In the genomic region with DNA sequence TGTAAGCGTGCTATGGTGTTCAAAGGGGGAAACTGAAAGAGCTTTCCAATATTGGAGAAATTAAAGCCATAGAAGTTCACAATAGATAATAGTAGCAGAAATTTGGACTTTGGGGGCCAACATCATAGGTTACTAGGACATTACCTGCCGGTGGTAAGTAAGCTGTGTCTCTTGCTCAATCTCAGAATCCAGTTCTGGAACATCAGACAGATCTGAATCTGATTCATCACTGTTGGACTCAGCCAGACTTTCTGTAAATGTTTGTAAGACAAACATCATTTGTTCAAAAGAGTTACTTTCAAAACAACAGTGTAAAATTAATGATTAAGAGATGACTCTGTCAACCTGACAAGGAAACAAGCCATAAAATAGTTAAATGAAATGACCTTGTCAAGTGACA, we compare ENCODE assay signal across 22 mouse cellular contexts. TPM values are rescaled to one million over a fixed set of nuclear protein-coding genes. Genes with fewer than 3 reads are reported as not detected.
A peak's percentile ranks its signal among the peaks of the same experiment; 100 is the strongest.
DNase-seq lines count a peak whose midpoint lies in the region; ATAC-seq and TF ChIP-seq lines count a peak whose summit lies in the region.
"Had no signal": no experiment of that assay in that cellular context is flagged by ENCODE, and none has a peak within 500 bp of the region (broad histone marks: within the 10 kb centered on the region; RNA-seq: fewer than 3 reads in every experiment).

No protein-coding gene starts in this region.

- TF ChIP-seq EP300 in liver, postnatal 0 days (IDR thresholded peaks at IDR 0.05; ENCODE audit: low read depth): no peak

- no peaks in the 10 kb centered on the region for H3K27me3 ChIP-seq in kidney, adult 2 months (replicated peaks; ENCODE audit: control insufficient read depth, insufficient read depth, low read length)
- H3K27me3 ChIP-seq in kidney, embryonic 15.5 days: no peaks in the 10 kb centered on the region
- H3K27me3 ChIP-seq in kidney, embryonic 14.5 days (ENCODE audit: control insufficient read depth, insufficient read depth, low read length): no peaks in the 10 kb centered on the region
- no peaks in the 10 kb centered on the region for H3K27me3 ChIP-seq in liver, adult 2 months (ENCODE audit: control insufficient read depth, insufficient read depth, low read length)
- no peaks in the 10 kb centered on the region for H3K27me3 ChIP-seq in liver, embryonic 12.5 days (replicated peaks)
- no peaks in the 10 kb centered on the region for H3K27me3 ChIP-seq in liver, postnatal 0 days (ENCODE audit: insufficient read depth, low read length)
- H3K27me3 ChIP-seq: CH12.LX, Patski had no signal

- WGBS in kidney, adult 2 months: 69% methylated on average over 2 of the region's 2 CpGs
- WGBS in kidney, embryonic 15.5 days: 86% methylated on average over 2 of the region's 2 CpGs
- 92% methylated on average over 2 of the region's 2 CpGs for WGBS in kidney, embryonic 14.5 days
- WGBS in liver, adult 2 months: 43% methylated on average over 2 of the region's 2 CpGs
- WGBS in liver, embryonic 12.5 days (ENCODE audit: insufficient replicate concordance): 57% methylated on average over 2 of the region's 2 CpGs
- WGBS in liver, postnatal 0 days (ENCODE audit: insufficient replicate concordance): 62% methylated on average over 2 of the region's 2 CpGs

- no peak for ATAC-seq in kidney, embryonic 15.5 days (replicated peaks; ENCODE audit: low FRiP score)
- no peak for ATAC-seq in kidney, embryonic 14.5 days (ENCODE audit: low FRiP score, low TSS enrichment)
- no peak for ATAC-seq in liver, embryonic 12.5 days
- peak; percentile 88 for ATAC-seq in liver, postnatal 0 days
- ATAC-seq: activated CD4-positive, CD25-positive, alpha-beta regulatory T cell, adult 4 months; CD4-positive, CD25-positive, alpha-beta regulatory T cell, adult 4 months; Patski had no signal

- H3K9me3 ChIP-seq in kidney, embryonic 15.5 days (replicated peaks): no peaks in the 10 kb centered on the region
- H3K9me3 ChIP-seq in kidney, embryonic 14.5 days (ENCODE audit: control insufficient read depth, low read length): no peaks in the 10 kb centered on the region
- no peaks in the 10 kb centered on the region for H3K9me3 ChIP-seq in liver, embryonic 12.5 days (replicated peaks)
- peaks cover 2% of the 10 kb centered on the region; the same call in 1 of the 2 replicates for H3K9me3 ChIP-seq in liver, postnatal 0 days (ENCODE audit: low read length)
- H3K9me3 ChIP-seq: G1E had no signal

- no peak for TF ChIP-seq POLR2A in kidney, adult 2 months (IDR thresholded peaks at IDR 0.05; ENCODE audit: low read depth, low read length)
- no peak for TF ChIP-seq POLR2A in liver, adult 2 months (IDR thresholded peaks at IDR 0.05; ENCODE audit: extremely low read depth, insufficient read depth, low read length)

- no peaks in the 10 kb centered on the region for H3K79me2 ChIP-seq in liver, adult 2 months (ENCODE audit: control insufficient read depth, insufficient read depth, low read length)

- no peaks in the 10 kb centered on the region; the same call in 1 of the 2 replicates for H3K36me3 ChIP-seq in kidney, adult 2 months (ENCODE audit: control insufficient read depth, insufficient read depth, low read length)
- no peaks in the 10 kb centered on the region for H3K36me3 ChIP-seq in kidney, embryonic 15.5 days
- no peaks in the 10 kb centered on the region for H3K36me3 ChIP-seq in kidney, embryonic 14.5 days (ENCODE audit: control insufficient read depth, insufficient read depth, low read length)
- peaks cover 6% of the 10 kb centered on the region for H3K36me3 ChIP-seq in liver, adult 2 months (ENCODE audit: control insufficient read depth, insufficient read depth, low read length)
- H3K36me3 ChIP-seq in liver, embryonic 12.5 days: no peaks in the 10 kb centered on the region
- H3K36me3 ChIP-seq in liver, postnatal 0 days (replicated peaks; ENCODE audit: insufficient read depth, low read length): no peaks in the 10 kb centered on the region

- no peaks in the 10 kb centered on the region for H3K4me1 ChIP-seq in kidney, adult 2 months (ENCODE audit: control insufficient read depth, insufficient read depth, low read length)
- H3K4me1 ChIP-seq in kidney, embryonic 15.5 days: no peaks in the 10 kb centered on the region
- H3K4me1 ChIP-seq in kidney, embryonic 14.5 days (ENCODE audit: control insufficient read depth, insufficient read depth, low read length): no peaks in the 10 kb centered on the region
- no peaks in the 10 kb centered on the region; the same call in 1 of the 2 replicates for H3K4me1 ChIP-seq in liver, adult 2 months (ENCODE audit: control insufficient read depth, insufficient read depth, low read length)
- H3K4me1 ChIP-seq in liver, embryonic 12.5 days: no peaks in the 10 kb centered on the region
- no peaks in the 10 kb centered on the region for H3K4me1 ChIP-seq in liver, postnatal 0 days (ENCODE audit: insufficient read depth)

- no peak for TF ChIP-seq CTCF in kidney, adult 2 months (conservative IDR thresholded peaks at IDR 0.05; ENCODE audit: insufficient read depth, insufficient read length, low read depth, low read length)
- no peak for TF ChIP-seq CTCF in liver, adult 2 months (IDR thresholded peaks at IDR 0.05; ENCODE audit: low read depth, low read length)
- no peak for TF ChIP-seq CTCF in liver, postnatal 0 days (IDR thresholded peaks at IDR 0.05; ENCODE audit: low read depth)

- no peak overlapping the region for H3K27ac ChIP-seq in kidney, adult 2 months (ENCODE audit: insufficient read depth, low read depth, low read length)
- H3K27ac ChIP-seq in kidney, embryonic 15.5 days: no peak overlapping the region
- no peak overlapping the region for H3K27ac ChIP-seq in kidney, embryonic 14.5 days (ENCODE audit: low read depth, low read length)
- no peak overlapping the region for H3K27ac ChIP-seq in liver, adult 2 months (replicated peaks; ENCODE audit: insufficient read depth, low read depth, low read length)
- no peak overlapping the region for H3K27ac ChIP-seq in liver, embryonic 12.5 days
- H3K27ac ChIP-seq in liver, postnatal 0 days (ENCODE audit: low read depth): no peak overlapping the region

- H3K4me2 ChIP-seq in kidney, embryonic 15.5 days: no peak overlapping the region
- no peak overlapping the region for H3K4me2 ChIP-seq in kidney, embryonic 14.5 days (replicated peaks; ENCODE audit: low read depth, low read length)
- no peak overlapping the region for H3K4me2 ChIP-seq in liver, embryonic 12.5 days
- H3K4me2 ChIP-seq in liver, postnatal 0 days (ENCODE audit: low read depth, low read length): no peak overlapping the region

- no peak overlapping the region for H3K9ac ChIP-seq in kidney, embryonic 15.5 days
- H3K9ac ChIP-seq in kidney, embryonic 14.5 days (ENCODE audit: low read depth, low read length): no peak overlapping the region
- H3K9ac ChIP-seq in liver, adult 2 months (ENCODE audit: low read depth, low read length): no peak overlapping the region
- no peak overlapping the region for H3K9ac ChIP-seq in liver, embryonic 12.5 days
- H3K9ac ChIP-seq in liver, postnatal 0 days (replicated peaks): no peak overlapping the region

- H3K4me3 ChIP-seq in kidney, adult 2 months (ENCODE audit: insufficient read depth, low read depth, low read length): no peak overlapping the region
- H3K4me3 ChIP-seq in kidney, embryonic 15.5 days (replicated peaks): no peak overlapping the region
- H3K4me3 ChIP-seq in kidney, embryonic 14.5 days (ENCODE audit: low read length): no peak overlapping the region
- H3K4me3 ChIP-seq in liver, adult 2 months (ENCODE audit: insufficient read depth, low read depth, low read length): no peak overlapping the region
- H3K4me3 ChIP-seq in liver, embryonic 12.5 days: no peak overlapping the region
- no peak overlapping the region for H3K4me3 ChIP-seq in liver, postnatal 0 days (ENCODE audit: low read depth, low read length)

- peak; percentile 18 for DNase-seq in kidney, adult 2 months
- DNase-seq in kidney, adult 9 months: peak; percentile 32
- DNase-seq in liver, adult 2 months (ENCODE audit: extremely low read depth, low read depth, low spot score): peak; percentile 88
- no peak for DNase-seq in liver, postnatal 0 days
- DNase-seq in liver: no peak
- DNase-seq: adrenal gland, adult 2 months; adrenal gland, adult 8-10 months; adrenal gland, postnatal 10 days; adrenal gland, postnatal 14 days; adrenal gland, postnatal 25 days; adrenal gland, postnatal 36 days; B cell, adult 2 months; cerebellum, adult 11 months; cerebellum, adult 11-12 months had no signal

RNA-seq across cellular contexts. Expression of gene Eml5, which starts 41.0 kb away (rescaled TPM):
- 6.5 and 8.1 TPM in 2 replicates for polyA plus RNA-seq in kidney, adult 2 months (2012; rRNA removed)
- polyA plus RNA-seq in kidney, embryonic 15.5 days (2015; fragmentation: Nextera tagmentation; extraction: Ambion mirVana): 4.2 and 5.2 TPM in 2 replicates
- polyA plus RNA-seq in kidney, embryonic 14.5 days (2014; fragmentation: Nextera tagmentation; extraction: Ambion mirVana): 3.3 and 3.6 TPM in 2 replicates
- 3.9 and 4.3 TPM in 2 replicates for total RNA-seq in liver, adult 2 months (2014; rRNA removed)
- polyA plus RNA-seq in liver, adult 2 months (2012; rRNA removed): 1.2 and 1.7 TPM in 2 replicates
- polyA plus RNA-seq in liver, embryonic 12.5 days (2016; fragmentation: Nextera tagmentation; extraction: Ambion mirVana): 1.0 and 1.1 TPM in 2 replicates
- polyA plus RNA-seq in liver, postnatal 0 days (2015; fragmentation: Nextera tagmentation; extraction: Ambion mirVana): 0.52 and 0.65 TPM in 2 replicates

Comparison
In these comparisons a context has a peak if more than half of its experiments do, and no peak if none do; other contexts are left out.
1. DNase-seq: peak in kidney, adult 2 months (single experiment), kidney, adult 9 months (single experiment) and liver, adult 2 months (single experiment); none in liver, postnatal 0 days (single experiment) and liver (single experiment).